Mouse (Mus musculus) C2C12 (cell line): ENCODE measurements around the gene Sufu. TPM values are rescaled to one million over a fixed set of nuclear protein-coding genes. Genes with fewer than 3 reads are reported as not detected.
A peak's percentile ranks its signal among the peaks of the same experiment; 100 is the strongest.

ENCODE experiments used
- H3K27me3 ChIP-seq: one replicate; pipeline ENCODE4 v1.6.1; 2011; ENCODE audit not compliant: control insufficient read depth, insufficient read depth, insufficient read length
- H3K36me3 ChIP-seq: one replicate; pipeline ENCODE4 v1.6.1; 2011; ENCODE audit not compliant: control insufficient read depth, insufficient read depth
- H3K4me3 ChIP-seq: one replicate; pipeline ENCODE4 v1.5.1; 2011; ENCODE audit warnings: mild to moderate bottlenecking, control low read depth; ENCODE audit not compliant: poor library complexity, insufficient read depth, severe bottlenecking
- H3K79me2 ChIP-seq: one replicate; pipeline ENCODE4 v1.6.1; 2011; ENCODE audit not compliant: control insufficient read depth, insufficient read depth
- H3K79me3 ChIP-seq: one replicate; pipeline ENCODE4 v1.6.1; 2011; ENCODE audit warnings: low read depth, control low read depth
- H3ac ChIP-seq: one replicate; pipeline ENCODE3; 2011; ENCODE audit warnings: low read depth; ENCODE audit not compliant: control insufficient read depth, insufficient read length
- CEBPB ChIP-seq: IDR thresholded peaks from one replicate; pipeline ENCODE4 v1.6.1; 2011; ENCODE audit warnings: low read depth, mild to moderate bottlenecking, control low read depth, moderate library complexity
- CTCF ChIP-seq: IDR thresholded peaks from one replicate; pipeline ENCODE4 v1.5.1; 2011; ENCODE audit not compliant: control insufficient read depth, insufficient read depth, insufficient read length
- FOSL1 ChIP-seq: IDR thresholded peaks from one replicate; pipeline ENCODE4 v1.8.0; 2011; ENCODE audit warnings: mild to moderate bottlenecking, low read length; ENCODE audit not compliant: poor library complexity, insufficient read depth, severe bottlenecking
- MAX ChIP-seq: IDR thresholded peaks from one replicate; pipeline ENCODE4 v1.6.1; 2011; ENCODE audit warnings: mild to moderate bottlenecking, control low read depth
- MYOD1 ChIP-seq: IDR thresholded peaks from one replicate; pipeline ENCODE4 v1.6.1; 2011; ENCODE audit warnings: low read depth; ENCODE audit not compliant: control insufficient read depth, insufficient read length
- MYOG ChIP-seq: IDR thresholded peaks from one replicate; pipeline ENCODE4 v1.6.1; 2011; ENCODE audit not compliant: control insufficient read depth, insufficient read length; ENCODE audit errors: extremely low read depth
- USF1 ChIP-seq: IDR thresholded peaks from one replicate; pipeline ENCODE4 v1.6.1; 2011; ENCODE audit warnings: low read depth, mild to moderate bottlenecking, control low read depth, moderate library complexity
- long read RNA-seq, 2 experiments: library from polyadenylated mRNA; unstranded; transcript quantifications; one replicate each; pipeline ENCODE4 v2.0.0; 2019 to 2020
- polyA plus RNA-seq: library from polyadenylated mRNA; unstranded; fragments of >200 nt; fragmentation: generic; extraction: Trizol; gene quantifications from one replicate; pipeline ENCODE4 v1.2.1, GENCODE M21; 2012; ENCODE audit warnings: missing spikeins

Sufu gene
- 17.8 TPM for polyA plus RNA-seq
- long read RNA-seq, experiment 1, partial matches to known transcripts: 3 of 7 reads
- long read RNA-seq, experiment 1, other reads (novel, unspliced or antisense): 3 of 7 reads
- long read RNA-seq, experiment 2, full-length matches to known transcripts: 65 of 91 reads
- long read RNA-seq, experiment 2, partial matches to known transcripts: 14 of 91 reads
- long read RNA-seq, experiment 2, other reads (novel, unspliced or antisense): 12 of 91 reads

DNA sequence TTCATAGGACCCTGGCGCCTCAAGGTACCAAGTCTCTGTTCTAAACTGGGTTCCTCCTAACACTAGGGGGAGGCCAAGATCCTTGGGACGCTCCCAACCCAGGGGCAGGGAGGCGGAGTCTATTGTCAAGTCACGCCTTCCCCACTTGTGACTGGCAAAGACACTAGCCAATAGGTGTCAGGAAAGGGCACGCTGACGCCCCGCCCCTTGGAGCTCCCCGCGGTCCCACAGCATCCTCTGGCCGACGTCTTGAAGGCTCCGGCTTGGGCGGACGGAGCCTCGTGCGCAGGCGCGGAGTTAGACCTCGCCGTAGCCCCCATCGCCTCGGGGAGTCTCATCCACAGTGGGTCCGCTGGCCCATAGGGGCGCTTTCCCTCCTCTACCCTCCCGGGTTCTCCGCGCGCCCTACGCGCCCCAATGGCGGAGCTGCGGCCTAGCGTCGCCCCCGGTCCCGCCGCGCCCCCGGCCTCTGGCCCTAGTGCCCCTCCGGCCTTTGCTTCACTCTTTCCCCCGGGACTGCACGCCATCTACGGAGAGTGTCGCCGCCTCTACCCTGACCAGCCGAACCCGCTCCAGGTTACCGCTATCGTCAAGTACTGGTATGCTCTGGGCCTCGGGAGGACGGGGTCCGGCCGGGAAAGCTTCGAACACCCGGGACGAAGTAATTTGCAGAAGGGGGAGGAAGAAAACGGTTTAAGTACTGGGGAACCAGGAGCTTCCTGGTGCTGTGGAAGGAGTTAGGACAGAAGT, at the start of gene Sufu:
Gene Sufu, plus strand, starts transcription at position 211 of the 750 bp plus-strand sequence.
- peaks cover 60% of the 10 kb centered on the region for H3K79me3 ChIP-seq
- H3K27me3 ChIP-seq: no peaks in the 10 kb centered on the region
- TF ChIP-seq MAX: peak; percentile 71
- TF ChIP-seq CTCF: peak; percentile 55
- no peak for TF ChIP-seq CEBPB
- no peak for TF ChIP-seq USF1
- no peak for TF ChIP-seq FOSL1
- TF ChIP-seq MYOG: no peak
- no peak for TF ChIP-seq MYOD1
- peaks cover 75% of the 10 kb centered on the region for H3K79me2 ChIP-seq
- H3K36me3 ChIP-seq: peaks cover 11% of the 10 kb centered on the region
- peak within 1 kb of the TSS; percentile 96 for H3ac ChIP-seq
- peak within 1 kb of the TSS; percentile 77 for H3K4me3 ChIP-seq

DNA sequence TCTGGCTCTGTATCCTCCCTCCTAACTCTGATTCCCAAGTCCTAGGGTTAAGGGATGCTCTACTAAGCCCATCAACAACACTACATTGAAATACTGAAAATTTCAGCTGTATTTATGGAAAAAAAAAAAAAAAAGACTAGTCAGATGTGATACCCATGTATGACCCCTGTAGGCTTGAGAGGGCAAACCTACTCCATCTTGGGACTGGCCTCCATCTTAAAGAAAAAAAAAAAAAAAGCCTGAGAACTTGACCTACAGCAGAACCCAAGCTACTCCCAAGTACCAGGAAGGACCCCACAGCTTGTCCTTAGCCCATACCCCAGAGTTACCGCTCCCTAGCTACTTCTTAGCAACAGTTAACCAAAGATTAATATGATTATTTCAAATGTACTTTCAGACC, 49.5 kb upstream of the Sufu start:
- Histone ChIP-seq H3K79me3 (no peaks in the 10 kb centered on the region), H3K79me2 (no peaks in the 10 kb centered on the region), H3K4me3 (no peak overlapping the region), H3ac (no peak overlapping the region), H3K27me3 (no peaks in the 10 kb centered on the region), H3K36me3 (no peaks in the 10 kb centered on the region)
- TF ChIP-seq FOSL1: no peak
- no peak for TF ChIP-seq CTCF
- TF ChIP-seq MYOD1: no peak
- TF ChIP-seq USF1: no peak
- no peak for TF ChIP-seq MYOG
- no peak for TF ChIP-seq CEBPB
- TF ChIP-seq MAX: no peak

DNA sequence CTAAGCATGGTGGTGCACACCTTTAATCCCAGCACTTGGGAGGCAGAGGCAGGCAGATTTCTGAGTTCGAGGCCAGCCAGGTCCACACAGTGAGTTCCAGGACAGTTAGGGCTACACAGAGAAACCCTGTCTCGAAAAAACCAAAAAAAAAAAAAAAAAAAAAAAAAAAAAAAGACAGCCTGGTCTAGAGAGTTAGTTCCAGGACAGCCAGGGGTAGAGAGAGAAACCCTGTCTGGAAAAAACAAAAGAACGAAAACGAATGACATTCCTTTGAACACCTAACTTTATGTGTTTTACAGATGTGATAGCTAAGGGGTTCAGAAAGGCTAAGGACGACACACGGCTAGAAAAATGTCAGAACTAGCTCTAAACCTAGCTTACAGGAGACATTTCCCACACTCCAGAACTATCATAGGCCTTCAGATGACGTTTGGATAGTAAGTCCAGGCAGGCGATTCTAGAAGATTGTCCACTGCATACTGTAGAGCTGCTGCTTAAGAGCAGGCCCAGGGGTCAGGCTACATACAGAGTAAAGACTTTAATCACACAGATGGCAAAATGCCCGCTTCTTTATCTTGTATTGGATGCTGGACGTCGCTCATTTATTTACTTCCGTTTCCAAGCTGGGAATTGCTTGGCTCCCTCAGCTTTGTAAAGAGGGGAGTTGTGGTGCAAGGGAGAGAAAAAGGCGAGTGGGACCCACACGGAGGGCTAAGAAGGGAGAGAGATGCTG, 48.6 kb upstream of the Sufu start:
- TF ChIP-seq CTCF (no peak), USF1 (no peak), MAX (no peak)
- Histone ChIP-seq H3K4me3 (peak overlapping the region; percentile 39), H3K79me3 (no peaks in the 10 kb centered on the region), H3K36me3 (no peaks in the 10 kb centered on the region), H3K27me3 (no peaks in the 10 kb centered on the region), H3ac (peak overlapping the region; percentile 88), H3K79me2 (no peaks in the 10 kb centered on the region)

DNA sequence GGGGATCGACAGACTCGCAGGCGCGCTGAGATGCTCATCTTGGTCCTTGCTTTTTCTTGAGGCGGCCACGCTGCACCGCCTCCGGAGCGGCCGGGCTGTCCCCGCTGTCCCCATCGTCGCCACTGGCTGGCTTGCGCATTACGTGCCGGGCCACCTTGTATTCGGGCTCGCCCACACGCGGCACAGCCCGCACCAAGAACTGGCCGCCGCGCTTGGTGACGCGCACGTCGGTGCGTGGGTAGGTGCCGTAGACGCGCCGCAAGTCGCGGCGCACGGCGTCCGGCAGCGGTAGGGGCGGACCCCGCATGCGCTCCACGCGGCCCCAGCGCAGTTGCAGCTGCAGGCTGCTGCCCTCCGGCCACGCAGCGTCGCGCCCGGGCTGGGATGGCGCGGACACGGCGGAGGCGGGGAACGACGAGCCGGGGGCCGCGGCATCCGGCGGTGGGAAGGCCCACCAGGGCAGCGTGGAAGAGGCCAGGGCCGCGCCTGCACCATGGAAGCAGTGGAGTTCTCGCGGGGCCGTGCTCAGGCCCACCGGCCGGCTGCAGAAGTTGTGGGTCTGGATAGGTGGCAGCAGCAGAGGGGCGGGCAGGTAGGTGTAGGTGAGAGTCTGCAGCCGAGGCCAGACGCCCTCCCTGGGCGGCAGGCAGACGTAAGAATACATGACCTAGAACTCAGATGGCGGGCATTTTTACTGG, 47.8 kb upstream of the Sufu start:
- H3K79me2 ChIP-seq: no peaks in the 10 kb centered on the region
- TF ChIP-seq MYOG: no peak
- TF ChIP-seq CTCF: no peak
- TF ChIP-seq MYOD1: no peak
- TF ChIP-seq MAX: peak; percentile 87
- H3K36me3 ChIP-seq: no peaks in the 10 kb centered on the region
- H3ac ChIP-seq: peak overlapping the region; percentile 88
- no peaks in the 10 kb centered on the region for H3K79me3 ChIP-seq
- H3K4me3 ChIP-seq: peak overlapping the region; percentile 39
- H3K27me3 ChIP-seq: no peaks in the 10 kb centered on the region

DNA sequence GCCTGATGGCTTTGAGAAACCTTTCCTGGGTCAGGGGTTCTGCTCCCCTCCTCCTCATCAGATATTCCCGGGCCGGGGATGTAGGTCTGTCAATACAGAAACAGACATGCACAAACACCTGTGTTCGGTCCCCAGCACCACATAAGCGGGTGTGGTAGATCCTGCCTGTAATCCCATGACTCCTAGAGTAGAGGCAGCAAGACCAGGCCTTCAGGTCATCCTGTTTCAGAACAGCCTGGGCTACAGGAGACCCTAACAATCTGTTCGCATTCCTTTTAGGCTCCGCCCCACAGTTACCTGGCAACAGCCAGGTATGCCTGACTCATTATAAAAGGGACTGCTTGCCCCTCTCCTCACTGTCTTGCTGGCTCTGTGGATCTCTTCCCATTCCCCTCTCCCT, 47.1 kb upstream of the Sufu start:
- TF ChIP-seq FOSL1 (no peak), MYOD1 (no peak)
- no peaks in the 10 kb centered on the region for H3K36me3 ChIP-seq
- no peaks in the 10 kb centered on the region for H3K79me3 ChIP-seq
- H3ac ChIP-seq: no peak overlapping the region
- peak overlapping the region; percentile 39 for H3K4me3 ChIP-seq
- H3K27me3 ChIP-seq: no peaks in the 10 kb centered on the region
- no peaks in the 10 kb centered on the region for H3K79me2 ChIP-seq
